Mouse (Mus musculus) bone marrow macrophage, adult 2 months (primary cell): ENCODE results near the gene Ubap1.

Experiments
- CTCF ChIP-seq: IDR thresholded peaks from 2 replicates; pipeline ENCODE4 v1.5.1; 2012; ENCODE audit warnings: low read depth, mild to moderate bottlenecking, low read length, moderate library complexity
- POLR2A ChIP-seq: IDR thresholded peaks from 2 replicates; pipeline ENCODE4 v1.6.1; 2012; ENCODE audit warnings: mild to moderate bottlenecking, low read depth, low read length, borderline replicate concordance

DNA sequence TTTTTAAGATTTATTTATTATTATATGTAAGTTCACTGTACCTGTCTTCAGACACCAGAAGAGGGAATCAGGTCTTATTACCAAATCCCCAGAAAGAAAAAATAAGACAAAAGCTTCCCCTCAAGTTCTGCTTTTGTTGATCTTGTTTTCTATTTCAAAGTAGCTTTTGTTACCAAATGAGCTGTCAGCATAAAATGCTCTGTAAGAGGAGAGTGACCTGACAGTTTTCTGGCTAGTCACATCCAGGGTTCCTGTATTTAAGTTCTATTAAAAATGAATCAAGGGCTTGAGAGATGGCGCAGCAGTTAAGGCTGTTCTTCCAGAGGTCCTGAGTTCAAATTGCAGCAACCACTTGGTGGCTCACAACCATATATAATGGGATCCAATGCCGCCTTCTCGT, 12.3 kb downstream of the Ubap1 start:
- TF ChIP-seq CTCF, result no peak
- TF ChIP-seq POLR2A, result no peak
